Mouse (Mus musculus): ENCODE data around the gene Ube2n. TPM values are rescaled to one million over a fixed set of nuclear protein-coding genes. Genes with fewer than 3 reads are reported as not detected.

Ube2n gene
- polyA plus RNA-seq, 1 experiment from 2014 or later: 365 TPM

DNA sequence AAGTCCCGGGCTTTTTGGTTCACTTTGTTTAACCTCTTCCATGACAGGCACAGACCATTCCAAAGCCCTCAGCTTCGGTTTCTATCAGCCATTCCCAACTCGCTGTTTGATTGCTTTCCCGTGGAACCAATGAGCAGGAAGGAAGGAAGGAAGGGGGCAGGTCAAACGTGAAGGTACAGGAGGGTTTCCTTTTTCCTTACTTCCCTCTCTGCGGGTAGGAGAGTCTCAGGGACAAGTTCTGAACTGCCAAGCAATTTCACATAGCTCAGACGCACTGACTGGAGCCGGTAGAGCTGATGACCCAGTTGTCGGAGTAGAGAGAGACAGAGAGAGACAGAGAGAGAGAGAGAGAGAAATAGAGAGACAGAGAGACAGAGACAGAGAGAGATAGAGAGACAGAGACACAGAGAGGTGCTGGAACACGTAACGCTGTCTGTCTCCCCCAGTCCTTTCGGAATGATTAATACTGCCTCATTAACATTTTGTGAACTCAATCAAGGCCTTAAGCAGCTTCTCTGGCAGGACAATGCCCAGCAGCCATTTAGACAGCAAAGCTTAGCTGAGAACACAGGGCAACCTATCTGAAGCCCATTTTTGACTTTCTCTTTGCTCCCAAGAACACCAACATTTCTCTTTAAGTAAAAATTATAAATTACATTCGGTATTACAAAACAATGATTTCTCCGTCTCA is 62.1 kb downstream of the Ube2n start:
- no peak overlapping the region for H3K4me3 ChIP-seq
- 43% methylated on average over 14 of the region's 14 CpGs for WGBS
- no peaks in the 10 kb centered on the region for H3K9me3 ChIP-seq
- no peaks in the 10 kb centered on the region for H3K36me3 ChIP-seq
- ATAC-seq (ENCODE audit: low FRiP score, low read depth): no peak
- peaks cover 11% of the 10 kb centered on the region for H3K4me1 ChIP-seq (replicated peaks)
- no peak overlapping the region for H3K9ac ChIP-seq
- H3K27ac ChIP-seq (replicated peaks): no peak overlapping the region
- 0 out of 2 replicates have a peak overlapping the region, but pooled peaks have one; percentile 3 for H3K4me2 ChIP-seq
- no peaks in the 10 kb centered on the region for H3K27me3 ChIP-seq

GRCm38 (mm10) chr10:95577567-95577950 is 62.6 kb downstream of the Ube2n start:
- no peaks in the 10 kb centered on the region for H3K36me3 ChIP-seq
- 22% methylated on average over 4 of the region's 4 CpGs for WGBS
- H3K4me1 ChIP-seq (replicated peaks): peaks cover 11% of the 10 kb centered on the region
- no peak overlapping the region for H3K27ac ChIP-seq (replicated peaks)
- H3K4me2 ChIP-seq: no peak overlapping the region
- no peaks in the 10 kb centered on the region for H3K9me3 ChIP-seq
- ATAC-seq (ENCODE audit: low FRiP score, low read depth): peak; percentile 15; the same call in 1 of the 2 replicates
- H3K9ac ChIP-seq: no peak overlapping the region
- H3K4me3 ChIP-seq: no peak overlapping the region
- H3K27me3 ChIP-seq: no peaks in the 10 kb centered on the region

GRCm38 (mm10) chr10:95585554-95585953 is 70.6 kb downstream of the Ube2n start:
- H3K9me3 ChIP-seq: no peaks in the 10 kb centered on the region
- no peak for ATAC-seq (ENCODE audit: low FRiP score, low read depth)
- H3K36me3 ChIP-seq: no peaks in the 10 kb centered on the region
- H3K27ac ChIP-seq (replicated peaks): no peak overlapping the region
- no peaks in the 10 kb centered on the region for H3K27me3 ChIP-seq
- 94% methylated on average over 6 of the region's 6 CpGs for WGBS
- H3K4me2 ChIP-seq: no peak overlapping the region
- no peak overlapping the region for H3K4me3 ChIP-seq
- no peaks in the 10 kb centered on the region for H3K4me1 ChIP-seq (replicated peaks)
- H3K9ac ChIP-seq: no peak overlapping the region

- no peak for ATAC-seq (ENCODE audit: low FRiP score, low read depth)
- WGBS: 49% methylated on average over 8 of the region's 8 CpGs
- Histone ChIP-seq H3K36me3 (no peaks in the 10 kb centered on the region), H3K4me2 (no peak overlapping the region), H3K27ac (replicated peaks) (no peak overlapping the region), H3K9me3 (no peaks in the 10 kb centered on the region), H3K9ac (no peak overlapping the region), H3K27me3 (no peaks in the 10 kb centered on the region), H3K4me1 (replicated peaks) (no peaks in the 10 kb centered on the region), H3K4me3 (no peak overlapping the region)
Measured at GRCm38 (mm10) chr10:95587509-95588220, 72.7 kb downstream of the Ube2n start.

DNA sequence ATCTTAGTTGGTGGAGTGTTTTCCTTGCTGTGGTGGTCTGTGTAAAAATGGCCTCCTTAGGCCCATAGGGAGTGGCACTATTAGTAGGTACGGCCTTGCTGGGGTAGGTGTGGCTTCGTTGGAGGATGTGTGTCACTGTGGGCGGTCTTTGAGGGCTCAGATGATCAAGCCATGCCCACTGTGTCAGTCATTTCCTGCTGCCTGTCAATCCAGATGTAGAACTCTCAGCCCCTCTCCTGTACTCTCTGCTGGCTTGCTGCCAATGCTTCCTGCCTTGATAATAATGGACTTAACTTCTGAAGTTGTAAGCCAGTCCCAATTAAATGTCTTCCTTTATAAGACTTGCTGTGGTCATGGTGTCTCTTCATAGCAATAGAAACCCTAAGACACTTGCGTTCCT is 74.3 kb downstream of the Ube2n start:
- no peak overlapping the region for H3K9ac ChIP-seq
- H3K4me3 ChIP-seq: no peak overlapping the region
- H3K36me3 ChIP-seq: no peaks in the 10 kb centered on the region
- no peaks in the 10 kb centered on the region for H3K4me1 ChIP-seq (replicated peaks)
- no peaks in the 10 kb centered on the region for H3K9me3 ChIP-seq
- no peak for ATAC-seq (ENCODE audit: low FRiP score, low read depth)
- H3K27me3 ChIP-seq: no peaks in the 10 kb centered on the region
- 96% methylated on average over 4 of the region's 4 CpGs for WGBS
- no peak overlapping the region for H3K27ac ChIP-seq (replicated peaks)
- H3K4me2 ChIP-seq: no peak overlapping the region

DNA sequence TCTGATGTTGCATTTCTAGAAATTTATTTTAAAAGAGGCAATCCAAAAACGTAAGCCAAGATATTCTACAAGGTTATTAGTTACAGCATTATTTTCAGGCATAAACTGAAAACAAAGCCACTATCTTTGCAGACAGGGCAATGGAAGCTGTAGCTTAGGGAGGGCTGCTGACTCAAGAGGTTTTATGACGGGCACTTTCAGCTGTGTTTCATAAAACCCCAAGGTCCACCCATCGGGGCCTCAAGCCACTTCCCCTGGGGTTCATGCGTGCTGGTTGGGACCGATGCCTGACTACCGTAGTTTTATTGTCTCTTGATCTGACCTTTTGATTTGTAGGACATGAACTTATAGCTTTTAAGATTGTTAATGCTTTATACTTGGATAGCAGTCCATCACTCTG is 75.3 kb downstream of the Ube2n start:
- H3K4me1 ChIP-seq (replicated peaks): no peaks in the 10 kb centered on the region
- no peak overlapping the region for H3K9ac ChIP-seq
- WGBS: 89% methylated on average over 6 of the region's 6 CpGs
- H3K27me3 ChIP-seq: no peaks in the 10 kb centered on the region
- H3K36me3 ChIP-seq: no peaks in the 10 kb centered on the region
- H3K27ac ChIP-seq (replicated peaks): no peak overlapping the region
- H3K4me3 ChIP-seq: no peak overlapping the region
- no peaks in the 10 kb centered on the region for H3K9me3 ChIP-seq
- no peak for ATAC-seq (ENCODE audit: low FRiP score, low read depth)
- no peak overlapping the region for H3K4me2 ChIP-seq

DNA sequence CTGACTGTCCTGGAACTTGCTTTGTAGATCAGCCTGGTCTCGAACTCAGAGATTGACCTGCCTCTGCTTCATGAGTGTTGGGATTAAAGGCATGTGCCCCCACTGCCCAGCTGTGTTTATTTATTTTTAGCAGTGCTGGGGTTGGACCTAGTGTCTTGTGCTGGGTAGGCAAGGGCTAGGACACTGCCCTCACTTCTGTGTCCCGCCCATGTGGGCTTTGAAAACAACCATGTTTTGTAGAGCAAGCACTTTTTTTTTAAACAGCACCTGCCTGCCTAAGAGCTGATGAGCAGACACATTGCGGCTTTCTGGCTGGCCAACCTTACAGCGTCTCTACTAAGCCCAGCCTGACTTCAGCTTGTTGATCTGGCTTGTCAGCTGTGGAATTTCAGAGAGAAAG is 76.3 kb downstream of the Ube2n start:
- Histone ChIP-seq H3K4me2 (no peak overlapping the region), H3K27me3 (no peaks in the 10 kb centered on the region), H3K36me3 (no peaks in the 10 kb centered on the region), H3K4me1 (replicated peaks) (no peaks in the 10 kb centered on the region; the same call in 1 of the 2 replicates), H3K4me3 (no peak overlapping the region), H3K9ac (no peak overlapping the region), H3K9me3 (no peaks in the 10 kb centered on the region), H3K27ac (replicated peaks) (no peak overlapping the region)
- no peak for ATAC-seq (ENCODE audit: low FRiP score, low read depth)
- 86% methylated on average over 4 of the region's 4 CpGs for WGBS

DNA sequence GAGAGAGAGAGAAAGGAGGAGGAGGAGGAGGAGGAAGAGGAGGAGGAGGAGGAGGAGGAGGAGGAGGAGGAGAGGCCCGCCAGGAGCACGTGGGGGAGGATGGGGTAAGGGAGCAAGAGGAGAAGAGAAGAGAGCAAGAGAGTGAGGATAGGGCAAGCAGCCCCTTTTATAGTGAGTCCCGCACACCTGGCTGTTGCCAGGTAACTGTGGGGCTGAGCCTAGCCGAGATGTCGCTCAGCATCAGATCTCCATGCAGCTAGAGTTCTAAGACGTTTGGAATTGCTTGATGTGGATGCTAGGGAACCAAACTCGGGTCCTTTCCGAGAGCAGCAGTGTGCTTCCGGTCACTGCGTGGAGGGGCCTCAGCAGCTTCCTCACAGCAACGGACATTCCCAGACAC is 79.5 kb downstream of the Ube2n start:
- WGBS: 47% methylated on average over 11 of the region's 11 CpGs
- no peak overlapping the region for H3K27ac ChIP-seq (replicated peaks)
- H3K9me3 ChIP-seq: no peaks in the 10 kb centered on the region
- no peaks in the 10 kb centered on the region for H3K36me3 ChIP-seq
- no peak overlapping the region for H3K9ac ChIP-seq
- no peak for ATAC-seq (ENCODE audit: low FRiP score, low read depth)
- no peaks in the 10 kb centered on the region for H3K27me3 ChIP-seq
- H3K4me1 ChIP-seq (replicated peaks): no peaks in the 10 kb centered on the region; the same call in 1 of the 2 replicates
- no peak overlapping the region for H3K4me2 ChIP-seq
- no peak overlapping the region for H3K4me3 ChIP-seq

Small RNA genes within 50 kb of the gene (microRNA-seq; reads per million reads assigned to microRNA genes)
- 5.2 reads per million, percentile 22 among the genes with 10 or more reads in this experiment for gene Mir3058

Other genes starting within 250 kb of the Ube2n start
- gene Cradd, start 191.0 kb upstream of the Ube2n start, polyA plus RNA-seq (2015; fragmentation: Nextera tagmentation; extraction: Ambion mirVana): 6.0 and 9.4 TPM in 2 replicates
- gene Socs2, start 98.0 kb upstream of the Ube2n start, polyA plus RNA-seq (2015; fragmentation: Nextera tagmentation; extraction: Ambion mirVana): 108 and 118 TPM in 2 replicates
- 257 and 280 TPM in 2 replicates for gene Mrpl42, start 13.2 kb upstream of the Ube2n start, polyA plus RNA-seq (2015; fragmentation: Nextera tagmentation; extraction: Ambion mirVana)
- 68.5 and 69.0 TPM in 2 replicates for gene Nudt4, start 49.0 kb downstream of the Ube2n start, polyA plus RNA-seq (2015; fragmentation: Nextera tagmentation; extraction: Ambion mirVana)
- gene Anapc15-ps, start 158.3 kb downstream of the Ube2n start, polyA plus RNA-seq (2015; fragmentation: Nextera tagmentation; extraction: Ambion mirVana): not detected in 2 replicates

Data from hindbrain, embryonic 15.5 days (tissue).